Mouse (Mus musculus) CH12.LX (cell line): ENCODE results near the gene Spag6l. TPM values are rescaled to one million over a fixed set of nuclear protein-coding genes. Genes with fewer than 3 reads are reported as not detected.

ENCODE experiments used
- DNase-seq: peaks from one replicate; pipeline ENCODE4 v3.0.0-alpha.2; 2013; ENCODE audit errors: extremely low read depth
- H3K27ac ChIP-seq: 2 replicates; pipeline ENCODE4 v1.5.1; 2012; ENCODE audit warnings: low read depth, mild to moderate bottlenecking, control low read depth, moderate library complexity; ENCODE audit not compliant: insufficient read depth
- H3K27me3 ChIP-seq: replicated peaks from 2 replicates; pipeline ENCODE3; 2012; ENCODE audit warnings: inconsistent platforms
- H3K36me3 ChIP-seq, 2 experiments: replicated peaks in 1 of 2; 2 replicates each; pipeline versions ENCODE3 to v1.6.1; 2012; ENCODE audit warnings: inconsistent platforms in 1 of 2, low read length in 1 of 2, mild to moderate bottlenecking in 1 of 2, mixed read lengths in 1 of 2, moderate library complexity in 1 of 2; ENCODE audit not compliant: control insufficient read depth in 1 of 2, insufficient read depth in 1 of 2
- H3K4me1 ChIP-seq, 2 experiments: 2 replicates each; pipeline ENCODE4 v1.6.1; 2012; ENCODE audit warnings: inconsistent platforms in 1 of 2, moderate library complexity in 1 of 2; ENCODE audit not compliant: insufficient read depth in 2 of 2, control insufficient read depth in 1 of 2
- H3K4me2 ChIP-seq: 2 replicates; pipeline ENCODE4 v1.6.1; 2012; ENCODE audit warnings: low read depth, mild to moderate bottlenecking, control low read depth; ENCODE audit not compliant: poor library complexity, insufficient read depth, severe bottlenecking
- H3K4me3 ChIP-seq, 3 experiments: fragments of 150-350 bp in 1 of 3; sonication (generic) in 1 of 3; replicated peaks in 1 of 3; 2 replicates each; pipeline versions ENCODE3 to v1.5.1; 2011 to 2012; ENCODE audit warnings: low read depth in 2 of 3, low read length in 2 of 3, mild to moderate bottlenecking in 2 of 3, moderate library complexity in 2 of 3, control low read depth in 1 of 3, improper control_type of control experiment in 1 of 3, inconsistent platforms in 1 of 3, mixed read lengths in 1 of 3; ENCODE audit not compliant: poor library complexity in 1 of 3
- H3K79me2 ChIP-seq: replicated peaks from 2 replicates; pipeline ENCODE4 v1.6.1; 2012; ENCODE audit warnings: mild to moderate bottlenecking, moderate library complexity; ENCODE audit not compliant: control insufficient read depth, poor library complexity, insufficient read depth, severe bottlenecking; ENCODE audit errors: extremely low read depth
- H3K9ac ChIP-seq: 2 replicates; pipeline ENCODE4 v1.6.1; 2012; ENCODE audit warnings: low read depth, mild to moderate bottlenecking, control low read depth, moderate library complexity; ENCODE audit not compliant: insufficient read depth
- H3K9me3 ChIP-seq: replicated peaks from 2 replicates; pipeline ENCODE3; 2012; ENCODE audit warnings: low read length, inconsistent platforms, mixed read lengths
- CHD1 ChIP-seq: IDR thresholded peaks from 2 replicates; pipeline ENCODE4 v1.6.1; 2012; ENCODE audit warnings: low read depth, low read length, improper control_type of control experiment, inconsistent platforms
- ELF1 ChIP-seq: IDR thresholded peaks from 2 replicates; pipeline ENCODE4 v1.6.1; 2014; ENCODE audit warnings: low read depth, mild to moderate bottlenecking, inconsistent platforms, low read length, improper control_type of control experiment
- EP300 ChIP-seq: IDR thresholded peaks from 2 replicates; pipeline ENCODE4 v1.6.1; 2011; ENCODE audit warnings: low read length, improper control_type of control experiment
- ETS1 ChIP-seq: conservative IDR thresholded peaks from 2 replicates; pipeline ENCODE4 v1.6.1; 2012; ENCODE audit warnings: low read depth, mild to moderate bottlenecking, inconsistent platforms, low read length, improper control_type of control experiment, moderate library complexity
- GABPA ChIP-seq: IDR thresholded peaks from 2 replicates; pipeline ENCODE4 v1.6.1; 2012; ENCODE audit warnings: low read depth, low read length, improper control_type of control experiment, inconsistent platforms; ENCODE audit not compliant: insufficient replicate concordance
- MAFK ChIP-seq: IDR thresholded peaks from 2 replicates; pipeline ENCODE4 v1.6.1; 2011; ENCODE audit warnings: low read length, improper control_type of control experiment; ENCODE audit not compliant: insufficient replicate concordance
- MAZ ChIP-seq: IDR thresholded peaks from 2 replicates; pipeline ENCODE4 v1.6.1; 2012; ENCODE audit warnings: low read depth, mild to moderate bottlenecking, inconsistent platforms, low read length, improper control_type of control experiment, moderate library complexity
- MXI1 ChIP-seq: IDR thresholded peaks from 2 replicates; pipeline ENCODE4 v1.6.1; 2011; ENCODE audit warnings: mild to moderate bottlenecking, low read depth, low read length, improper control_type of control experiment
- NELFE ChIP-seq: IDR thresholded peaks from 2 replicates; pipeline ENCODE4 v1.6.1; 2011; ENCODE audit warnings: low read depth, low read length, improper control_type of control experiment
- NRF1 ChIP-seq: IDR thresholded peaks from 2 replicates; pipeline ENCODE4 v1.6.1; 2014; ENCODE audit warnings: low read depth, mild to moderate bottlenecking, inconsistent platforms, low read length, improper control_type of control experiment, moderate library complexity
- PAX5 ChIP-seq: IDR thresholded peaks from 2 replicates; pipeline ENCODE4 v1.6.1; 2012; ENCODE audit warnings: low read length, inconsistent platforms, mixed read lengths
- POLR2AphosphoS2 ChIP-seq: IDR thresholded peaks from 2 replicates; pipeline ENCODE4 v1.6.1; 2011; ENCODE audit warnings: low read depth, low read length, improper control_type of control experiment
- SMC3 ChIP-seq: IDR thresholded peaks from 2 replicates; pipeline ENCODE4 v1.6.1; 2011; ENCODE audit warnings: low read depth, low read length, improper control_type of control experiment
- TBP ChIP-seq: conservative IDR thresholded peaks from 2 replicates; pipeline ENCODE4 v1.6.1; 2011; ENCODE audit warnings: low read depth, low read length, improper control_type of control experiment
- TCF12 ChIP-seq: IDR thresholded peaks from 2 replicates; pipeline ENCODE4 v1.6.1; 2014; ENCODE audit warnings: low read depth, mild to moderate bottlenecking, inconsistent platforms, low read length, improper control_type of control experiment
- ZKSCAN1 ChIP-seq: IDR thresholded peaks from 2 replicates; pipeline ENCODE4 v1.6.1; 2012; ENCODE audit warnings: low read depth, inconsistent platforms, low read length, improper control_type of control experiment, borderline replicate concordance
- dilution Hi-C: fragments of 300-500 bp; cut with MboI; formaldehyde crosslinking; loops from 2 replicates; pipeline ENCODE4 v1.14.3; 2020; ENCODE audit warnings: low sequenced_read_pairs; ENCODE audit not compliant: extremely low pct_unique_long_range_greater_than_20kb, extremely low pct_ligation_motif_present
- in situ Hi-C: fragments of 300-500 bp; cut with MboI; formaldehyde crosslinking; loops from 3 replicates; pipeline ENCODE4 v1.14.3; 2019; ENCODE audit warnings: low sequenced_read_pairs, low pct_ligation_motif_present, low pct_unique_long_range_greater_than_20kb, mixed read lengths
- polyA plus RNA-seq: library from polyadenylated mRNA; unstranded; fragments of >175 nt; gene quantifications from 2 replicates; pipeline ENCODE4 v1.2.1, GENCODE M21; 2012; ENCODE audit warnings: low read depth; ENCODE audit not compliant: insufficient read length
- total RNA-seq, 2 experiments: library from RNA; depleted of rRNA; stranded (reverse); fragments of 300-350 nt in 1 of 2; fragments of >200 nt in 1 of 2; gene quantifications; 2 replicates each; pipeline ENCODE4 v1.2.3; 2012 to 2014

The Spag6l gene
- total and polyA plus RNA-seq, 3 experiments, result not detected

GRCm38 (mm10) chr16:16826223-16826622 is 3.0 kb downstream of the Spag6l start:
- dilution Hi-C loops, result no loop called here
- in situ Hi-C loops, result no loop called here
- no peak for DNase-seq
- TF ChIP-seq CHD1 (no peak), ZKSCAN1 (no peak), MXI1 (no peak), ELF1 (no peak), PAX5 (no peak), POLR2AphosphoS2 (no peak), SMC3 (no peak)
- Histone ChIP-seq H3K36me3 (no peaks in the 10 kb centered on the region), H3K9me3 (no peaks in the 10 kb centered on the region), H3K79me2 (no peaks in the 10 kb centered on the region), H3K4me3 (no peak overlapping the region), H3K4me1 (peaks cover 3 to 7% of the 10 kb centered on the region in 2 experiments; a peak in 2 of 4 replicates), H3K9ac (no peak overlapping the region), H3K27ac (no peak overlapping the region), H3K4me2 (no peak overlapping the region), H3K27me3 (peaks cover 26% of the 10 kb centered on the region)

GRCm38 (mm10) chr16:16825476-16825875 is 3.8 kb downstream of the Spag6l start:
- Histone ChIP-seq H3K9ac (no peak overlapping the region), H3K9me3 (no peaks in the 10 kb centered on the region), H3K4me1 (peaks cover 3 to 7% of the 10 kb centered on the region in 2 experiments; a peak in 2 of 4 replicates), H3K27ac (no peak overlapping the region), H3K4me3 (no peak overlapping the region), H3K4me2 (no peak overlapping the region), H3K27me3 (peaks cover 22% of the 10 kb centered on the region), H3K79me2 (no peaks in the 10 kb centered on the region), H3K36me3 (no peaks in the 10 kb centered on the region)
- dilution Hi-C loops, result no loop called here
- TF ChIP-seq MAZ, result no peak
- TF ChIP-seq ETS1, result no peak
- TF ChIP-seq TCF12, result no peak
- no peak for TF ChIP-seq ZKSCAN1
- no peak for TF ChIP-seq NELFE
- in situ Hi-C loops, result no loop called here
- DNase-seq, result no peak

- DNase-seq, result no peak
- H3K4me2 ChIP-seq, result no peak overlapping the region
- H3K36me3 ChIP-seq, result no peaks in the 10 kb centered on the region
- TF ChIP-seq MAFK (no peak), SMC3 (no peak), EP300 (no peak), NRF1 (no peak), GABPA (no peak), MAZ (no peak), TBP (no peak)
- TF ChIP-seq, all 38 proteins: peak for 0
- Histone ChIP-seq H3K4me1 (no peaks in the 10 kb centered on the region), H3K9me3 (no peaks in the 10 kb centered on the region), H3K27ac (no peak overlapping the region), H3K9ac (no peak overlapping the region), H3K4me3 (no peak overlapping the region), H3K27me3 (peaks cover 41% of the 10 kb centered on the region), H3K79me2 (no peaks in the 10 kb centered on the region)
- in situ Hi-C loops (no loop called here), dilution Hi-C loops (no loop called here)
Measured at GRCm38 (mm10) chr16:16806325-16806724, 22.9 kb downstream of the Spag6l start.

Other genes with a start within 250 kb of the Spag6l start
- gene Fgd4, start 228.9 kb downstream of the Spag6l start, total RNA-seq (2012; rRNA removed), result 0.76 and 2.3 TPM in 2 replicates
- not detected in 2 replicates for gene Fgd4, start 228.9 kb downstream of the Spag6l start, total RNA-seq (2014; rRNA removed)
- 0.26 and 0.84 TPM in 2 replicates for gene Fgd4, start 228.9 kb downstream of the Spag6l start, polyA plus RNA-seq
- gene Olfr19, start 153.1 kb downstream of the Spag6l start, total RNA-seq (2012; rRNA removed), result not detected in 2 replicates
- not detected in 2 replicates for gene Olfr19, start 153.1 kb downstream of the Spag6l start, total RNA-seq (2014; rRNA removed)
- gene Olfr19, start 153.1 kb downstream of the Spag6l start, polyA plus RNA-seq, result not detected in 2 replicates
- gene Igll1, start 34.5 kb upstream of the Spag6l start, total RNA-seq (2012; rRNA removed), result not detected in 2 replicates
- gene Igll1, start 34.5 kb upstream of the Spag6l start, total RNA-seq (2014; rRNA removed), result not detected in 2 replicates
- not detected in 2 replicates for gene Igll1, start 34.5 kb upstream of the Spag6l start, polyA plus RNA-seq
- gene Top3b, start 41.3 kb upstream of the Spag6l start, total RNA-seq (2012; rRNA removed), result 61.8 and 64.9 TPM in 2 replicates
- 50.7 and 56.7 TPM in 2 replicates for gene Top3b, start 41.3 kb upstream of the Spag6l start, total RNA-seq (2014; rRNA removed)
- 76.3 and 88.4 TPM in 2 replicates for gene Top3b, start 41.3 kb upstream of the Spag6l start, polyA plus RNA-seq
- gene Vpreb1, start 41.4 kb upstream of the Spag6l start, total RNA-seq (2012; rRNA removed), result 0.55 and 1.0 TPM in 2 replicates
- not detected in 2 replicates for gene Vpreb1, start 41.4 kb upstream of the Spag6l start, total RNA-seq (2014; rRNA removed)
- gene Vpreb1, start 41.4 kb upstream of the Spag6l start, polyA plus RNA-seq, result 0.64 and 0.97 TPM in 2 replicates
- 37.7 and 48.0 TPM in 2 replicates for gene Ppm1f, start 67.0 kb upstream of the Spag6l start, total RNA-seq (2012; rRNA removed)
- gene Ppm1f, start 67.0 kb upstream of the Spag6l start, total RNA-seq (2014; rRNA removed), result 43.2 TPM in 2 replicates
- gene Ppm1f, start 67.0 kb upstream of the Spag6l start, polyA plus RNA-seq, result 47.5 and 51.4 TPM in 2 replicates
- gene Mapk1, start 153.9 kb upstream of the Spag6l start, total RNA-seq (2012; rRNA removed), result 162 and 190 TPM in 2 replicates
- 317 and 322 TPM in 2 replicates for gene Mapk1, start 153.9 kb upstream of the Spag6l start, total RNA-seq (2014; rRNA removed)
- gene Mapk1, start 153.9 kb upstream of the Spag6l start, polyA plus RNA-seq, result 234 and 244 TPM in 2 replicates
- gene Ypel1, start 240.2 kb upstream of the Spag6l start, total RNA-seq (2012; rRNA removed), result 1.3 and 1.5 TPM in 2 replicates
- gene Ypel1, start 240.2 kb upstream of the Spag6l start, total RNA-seq (2014; rRNA removed), result 0.21 TPM in 1 of 2 replicates, not detected in the other
- 0.56 and 0.83 TPM in 2 replicates for gene Ypel1, start 240.2 kb upstream of the Spag6l start, polyA plus RNA-seq